In genomic region chr1:72211701-72212699, GRCm38 (mm10) we compare ENCODE assay signal across 8 mouse cellular contexts. TPM values are rescaled to one million over a fixed set of nuclear protein-coding genes. Genes with fewer than 3 reads are reported as not detected.
DNase-seq lines count a peak whose midpoint lies in the region; ATAC-seq lines count a peak whose summit lies in the region.

Mreg (minus strand) TSS chr1:72212307.

- peak within 1 kb of the TSS; percentile 66 for H3K9ac ChIP-seq in embryonic facial prominence, embryonic 15.5 days
- H3K9ac ChIP-seq in heart, embryonic 14.5 days (ENCODE audit: low read length), result peak within 1 kb of the TSS; percentile 77
- peak within 1 kb of the TSS; percentile 59 for H3K9ac ChIP-seq in neural tube, embryonic 15.5 days (replicated peaks)

- no peaks in the 10 kb centered on the region for H3K27me3 ChIP-seq in embryonic facial prominence, embryonic 15.5 days
- no peaks in the 10 kb centered on the region for H3K27me3 ChIP-seq in heart, embryonic 14.5 days (ENCODE audit: control insufficient read depth, insufficient read depth, low read length)
- H3K27me3 ChIP-seq in neural tube, embryonic 15.5 days (replicated peaks), result peaks cover 3% of the 10 kb centered on the region; the same call in 1 of the 2 replicates

- under 1% methylated on average over 85 of the region's 89 CpGs for WGBS in embryonic facial prominence, embryonic 15.5 days
- WGBS in heart, embryonic 14.5 days, result under 1% methylated on average over 86 of the region's 89 CpGs
- WGBS in neural tube, embryonic 15.5 days, result under 1% methylated on average over 79 of the region's 89 CpGs

- H3K4me3 ChIP-seq in embryonic facial prominence, embryonic 15.5 days (replicated peaks), result peak within 1 kb of the TSS; percentile 71
- H3K4me3 ChIP-seq in heart, embryonic 14.5 days (ENCODE audit: control insufficient read depth in 1 of 2, insufficient read depth in 1 of 2, low read depth in 1 of 2, low read length in 2 of 2), result peak within 1 kb of the TSS; percentile 62 to 95
- H3K4me3 ChIP-seq in neural tube, embryonic 15.5 days (replicated peaks), result peak within 1 kb of the TSS; percentile 68

- peak; percentile 86 for DNase-seq in A20 (ENCODE audit: low read depth, low spot score)
- peak; percentile 82 to 84 for DNase-seq in adrenal gland, postnatal 36 days
- peak; percentile 74 for DNase-seq in kidney, postnatal 10 days
- peak; percentile 61 to 67 for DNase-seq in lung, adult 18-20 months
- peak; percentile 79 for DNase-seq in testis, postnatal 14 days (ENCODE audit: low spot score)

- H3K4me2 ChIP-seq in embryonic facial prominence, embryonic 15.5 days (replicated peaks), result peak within 1 kb of the TSS; percentile 98
- H3K4me2 ChIP-seq in heart, embryonic 14.5 days (ENCODE audit: low read length), result peak within 1 kb of the TSS; percentile 97
- H3K4me2 ChIP-seq in neural tube, embryonic 15.5 days, result peak within 1 kb of the TSS; percentile 85

- H3K9me3 ChIP-seq in embryonic facial prominence, embryonic 15.5 days (replicated peaks), result no peaks in the 10 kb centered on the region
- H3K9me3 ChIP-seq in heart, embryonic 14.5 days (ENCODE audit: control insufficient read depth, low read length), result no peaks in the 10 kb centered on the region
- H3K9me3 ChIP-seq in neural tube, embryonic 15.5 days (replicated peaks), result no peaks in the 10 kb centered on the region

- 0 out of 2 replicates have a peak, but pooled peaks cover 16% of the 10 kb centered on the region for H3K4me1 ChIP-seq in embryonic facial prominence, embryonic 15.5 days
- H3K4me1 ChIP-seq in heart, embryonic 14.5 days (ENCODE audit: control insufficient read depth in 2 of 2, insufficient read depth in 2 of 2, low read length in 2 of 2), result peaks cover 13 to 14% of the 10 kb centered on the region in 2 experiments
- H3K4me1 ChIP-seq in neural tube, embryonic 15.5 days, result peaks cover 17% of the 10 kb centered on the region

- 0 out of 2 replicates have a peak, but pooled peaks have one; percentile 35 for ATAC-seq in embryonic facial prominence, embryonic 15.5 days (ENCODE audit: insufficient number of reproducible peaks, low FRiP score, low TSS enrichment, low read depth)
- ATAC-seq in heart, embryonic 14.5 days (ENCODE audit: insufficient number of reproducible peaks, insufficient read depth, low FRiP score, low read depth), result peak; percentile 72
- ATAC-seq in neural tube, embryonic 15.5 days (ENCODE audit: low FRiP score), result peak; percentile 77

- H3K27ac ChIP-seq in embryonic facial prominence, embryonic 15.5 days (replicated peaks), result peak within 1 kb of the TSS; percentile 44; the same call in 1 of the 2 replicates
- H3K27ac ChIP-seq in heart, embryonic 14.5 days (replicated peaks in 1 of 2; ENCODE audit: control insufficient read depth in 1 of 2, insufficient read depth in 1 of 2, low read depth in 2 of 2, low read length in 2 of 2), result peak within 1 kb of the TSS in 1 of 2 experiments; percentile 62; a peak in 3 of 4 replicates
- peak within 1 kb of the TSS; percentile 46; the same call in 1 of the 2 replicates for H3K27ac ChIP-seq in neural tube, embryonic 15.5 days (replicated peaks)

- H3K36me3 ChIP-seq in embryonic facial prominence, embryonic 15.5 days, result no peaks in the 10 kb centered on the region
- no peaks in the 10 kb centered on the region for H3K36me3 ChIP-seq in heart, embryonic 14.5 days (ENCODE audit: control insufficient read depth, insufficient read depth, low read length)
- H3K36me3 ChIP-seq in neural tube, embryonic 15.5 days, result no peaks in the 10 kb centered on the region

RNA-seq across cellular contexts. Expression of gene Mreg, which starts in this region (rescaled TPM):
- 1 to 10 TPM; 1.2 to 1.8 TPM for total RNA-seq in adrenal gland, postnatal 36 days (2021)
- polyA plus RNA-seq in embryonic facial prominence, embryonic 15.5 days (2015; fragmentation: Nextera tagmentation; extraction: Ambion mirVana), result 9.8 and 10.4 TPM in 2 replicates
- 6.5 and 6.8 TPM in 2 replicates for polyA plus RNA-seq in heart, embryonic 14.5 days (2014; fragmentation: Nextera tagmentation; extraction: Ambion mirVana)
- polyA plus RNA-seq in neural tube, embryonic 15.5 days (2015; fragmentation: Nextera tagmentation; extraction: Ambion mirVana), result 2.9 and 21.3 TPM in 2 replicates
